25 mouse cellular contexts compared by ENCODE assay signal in genomic region chr9:118887734-118888133, GRCm38 (mm10). TPM values are rescaled to one million over a fixed set of nuclear protein-coding genes. Genes with fewer than 3 reads are reported as not detected.
DNase-seq lines count a peak whose midpoint lies in the region; ATAC-seq and TF ChIP-seq lines count a peak whose summit lies in the region.
"Had no signal": no experiment of that assay in that cellular context is flagged by ENCODE, and none has a peak within 500 bp of the region (broad histone marks: within the 10 kb centered on the region; RNA-seq: fewer than 3 reads in every experiment).

No protein-coding gene starts in this region.

- peak; percentile 31 for TF ChIP-seq CTCF in intestine, postnatal 0 days (IDR thresholded peaks at IDR 0.05; ENCODE audit: low read depth)
- 0 out of 2 replicates have a peak, but pooled peaks have one; percentile 7 for TF ChIP-seq CTCF in lung, adult 2 months (IDR thresholded peaks at IDR 0.05; ENCODE audit: insufficient read depth, low read length)
- TF ChIP-seq CTCF in testis, adult 2 months (IDR thresholded peaks at IDR 0.05; ENCODE audit: control insufficient read depth, insufficient read depth, insufficient replicate concordance, low read depth, low read length), result peak; percentile 43; the same call in 1 of the 2 replicates
- TF ChIP-seq CTCF in brain, embryonic 14.5 days (IDR thresholded peaks at IDR 0.05; ENCODE audit: borderline replicate concordance, extremely low read depth, insufficient read depth, insufficient read length), result 0 out of 2 replicates have a peak, but pooled peaks have one; percentile 12

- no peak overlapping the region for H3K9ac ChIP-seq in intestine, postnatal 0 days (ENCODE audit: low read depth, low read length)
- H3K9ac ChIP-seq in intestine, embryonic 15.5 days, result no peak overlapping the region
- H3K9ac ChIP-seq: forebrain, embryonic 13.5 days; heart, embryonic 15.5 days; liver, embryonic 15.5 days; neural tube, embryonic 13.5 days had no signal

- DNase-seq in lung, adult 2 months, result no peak
- no peak for DNase-seq in lung, postnatal 14 days
- no peak for DNase-seq in testis, postnatal 10 days (ENCODE audit: low spot score)
- DNase-seq in brain, embryonic 14.5 days (ENCODE audit: low read depth), result no peak
- no peak for DNase-seq in gastrocnemius, postnatal 36 days
- DNase-seq: cerebellum, adult 11 months; cerebellum, adult 9-10 months; cerebellum, postnatal 36 days; kidney, adult 9 months; kidney, postnatal 14 days; right cerebral cortex, postnatal 4 days; thymus, adult 2 months; thymus, postnatal 36 days had no signal

- WGBS in intestine, postnatal 0 days, result 91% methylated on average over 8 of the region's 8 CpGs
- 92% methylated on average over 8 of the region's 8 CpGs for WGBS in intestine, embryonic 15.5 days
- WGBS in lung, adult 2 months, result 90% methylated on average over 8 of the region's 8 CpGs

- H3K27me3 ChIP-seq in intestine, postnatal 0 days (replicated peaks; ENCODE audit: control insufficient read depth, insufficient read depth, low read length), result no peaks in the 10 kb centered on the region
- H3K27me3 ChIP-seq in intestine, embryonic 15.5 days (replicated peaks), result no peaks in the 10 kb centered on the region
- no peaks in the 10 kb centered on the region for H3K27me3 ChIP-seq in testis, adult 2 months (ENCODE audit: control insufficient read depth, insufficient read depth, low read length)
- H3K27me3 ChIP-seq: forebrain, embryonic 13.5 days; heart, embryonic 15.5 days; liver, embryonic 15.5 days; neural tube, embryonic 13.5 days had no signal

- H3K36me3 ChIP-seq in intestine, postnatal 0 days (ENCODE audit: control insufficient read depth, insufficient read depth), result no peaks in the 10 kb centered on the region
- no peaks in the 10 kb centered on the region for H3K36me3 ChIP-seq in intestine, embryonic 15.5 days
- H3K36me3 ChIP-seq in testis, adult 2 months (ENCODE audit: control insufficient read depth, insufficient read depth, low read length), result no peaks in the 10 kb centered on the region
- H3K36me3 ChIP-seq: liver, embryonic 15.5 days; neural tube, embryonic 13.5 days had no signal

- no peak for TF ChIP-seq POLR2A in lung, adult 2 months (IDR thresholded peaks at IDR 0.05; ENCODE audit: borderline replicate concordance, extremely low read depth, low read depth, low read length)
- TF ChIP-seq POLR2A in testis, adult 2 months (IDR thresholded peaks at IDR 0.05; ENCODE audit: control insufficient read depth, low read depth, low read length), result no peak
- TF ChIP-seq POLR2A in brain, embryonic 14.5 days (IDR thresholded peaks at IDR 0.05; ENCODE audit: borderline replicate concordance, extremely low read depth, insufficient read depth, insufficient read length, poor library complexity, severe bottlenecking), result no peak

- no peak overlapping the region for H3K4me3 ChIP-seq in intestine, postnatal 0 days (ENCODE audit: low read depth, low read length)
- H3K4me3 ChIP-seq in intestine, embryonic 15.5 days (replicated peaks), result no peak overlapping the region
- no peak overlapping the region for H3K4me3 ChIP-seq in lung, adult 2 months (replicated peaks; ENCODE audit: extremely low read depth, low read depth, low read length)
- no peak overlapping the region for H3K4me3 ChIP-seq in testis, adult 2 months (ENCODE audit: control insufficient read depth, low read depth, low read length)
- H3K4me3 ChIP-seq: forebrain, embryonic 13.5 days; heart, embryonic 10.5 days; heart, embryonic 15.5 days; left cerebral cortex, adult 2 months; liver, embryonic 15.5 days; neural tube, embryonic 13.5 days had no signal

- no peak overlapping the region for H3K4me2 ChIP-seq in intestine, postnatal 0 days (replicated peaks; ENCODE audit: low read depth)
- H3K4me2 ChIP-seq in intestine, embryonic 15.5 days (replicated peaks), result no peak overlapping the region
- H3K4me2 ChIP-seq: forebrain, embryonic 13.5 days; heart, embryonic 15.5 days; liver, embryonic 15.5 days; midbrain, embryonic 11.5 days; neural tube, embryonic 13.5 days had no signal

- no peaks in the 10 kb centered on the region for H3K4me1 ChIP-seq in intestine, postnatal 0 days (replicated peaks; ENCODE audit: control insufficient read depth, insufficient read depth, low read length)
- peaks cover 14% of the 10 kb centered on the region for H3K4me1 ChIP-seq in intestine, embryonic 15.5 days (replicated peaks)
- peaks cover 11% of the 10 kb centered on the region; the same call in 1 of the 2 replicates for H3K4me1 ChIP-seq in lung, adult 2 months (ENCODE audit: control insufficient read depth, insufficient read depth, low read length)
- H3K4me1 ChIP-seq in testis, adult 2 months (ENCODE audit: control insufficient read depth, insufficient read depth, low read length), result peaks cover 7% of the 10 kb centered on the region
- H3K4me1 ChIP-seq: liver, embryonic 15.5 days had no signal

- no peak for ATAC-seq in intestine, postnatal 0 days
- ATAC-seq in intestine, embryonic 15.5 days, result no peak
- ATAC-seq: CD4-positive, CD25-positive, alpha-beta regulatory T cell, adult 4 months; forebrain, embryonic 13.5 days; hindbrain, embryonic 16.5 days had no signal

- no peak overlapping the region for H3K27ac ChIP-seq in intestine, postnatal 0 days (ENCODE audit: low read depth, low read length)
- no peak overlapping the region for H3K27ac ChIP-seq in intestine, embryonic 15.5 days
- no peak overlapping the region for H3K27ac ChIP-seq in testis, adult 2 months (ENCODE audit: control insufficient read depth, insufficient read depth, low read depth, low read length)
- H3K27ac ChIP-seq: forebrain, embryonic 13.5 days; heart, embryonic 10.5 days; heart, embryonic 15.5 days; left cerebral cortex, adult 2 months; liver, embryonic 15.5 days; neural tube, embryonic 13.5 days had no signal

- no peaks in the 10 kb centered on the region for H3K9me3 ChIP-seq in intestine, postnatal 0 days (ENCODE audit: control insufficient read depth)
- no peaks in the 10 kb centered on the region for H3K9me3 ChIP-seq in intestine, embryonic 15.5 days
- H3K9me3 ChIP-seq: forebrain, embryonic 13.5 days; heart, embryonic 10.5 days; heart, embryonic 15.5 days; liver, embryonic 15.5 days; neural tube, embryonic 13.5 days had no signal

- intact Hi-C loops in gastrocnemius, postnatal 36 days (cut with DNase I), result no loop called here

RNA-seq across cellular contexts. Expression of gene Ctdspl, which starts 38.5 kb away (rescaled TPM):
- 17.0 and 20.7 TPM in 2 replicates for polyA plus RNA-seq in intestine, postnatal 0 days (2015; fragmentation: Nextera tagmentation; extraction: Ambion mirVana)
- polyA plus RNA-seq in intestine, embryonic 15.5 days (2015; fragmentation: Nextera tagmentation; extraction: Ambion mirVana), result 16.9 and 18.4 TPM in 2 replicates
- 70.4 and 83.4 TPM in 2 replicates for polyA plus RNA-seq in lung, adult 2 months (2012; rRNA removed)
- polyA plus RNA-seq in testis, adult 2 months (2012; rRNA removed), result 7.8 and 8.1 TPM in 2 replicates
- polyA plus RNA-seq in brain, embryonic 14.5 days (2012; rRNA removed), result 13.8 and 16.0 TPM in 2 replicates
- 1 to 10 TPM; 4.9 to 5.1 TPM for total RNA-seq in gastrocnemius, postnatal 36 days (2021)
